Mouse (Mus musculus) neural tube, embryonic 12.5 days (tissue): ENCODE measurements at regions not wholly inside any gene's neighbourhood (a gene's known extent, or its start where the extent isn't known, plus 50 kb on each side); places are given as distances from the start of the nearest gene placed in this dataset.

Source experiments
- ATAC-seq: fragments of 200-750 bp; cut with Nextera tagmentation; 2 replicates; pipeline ENCODE4 v1.8.0; 2017; ENCODE audit warnings: low read depth, mild to moderate bottlenecking, moderate TSS enrichment, moderate library complexity; ENCODE audit not compliant: low FRiP score
- H3K27ac ChIP-seq: fragments of 300-500 bp; sonication (generic); 2 replicates; pipeline ENCODE4 v1.5.1; 2016
- H3K27me3 ChIP-seq: fragments of 300-500 bp; sonication (generic); replicated peaks from 2 replicates; pipeline ENCODE4 v1.6.1; 2016; ENCODE audit warnings: mild to moderate bottlenecking
- H3K36me3 ChIP-seq: fragments of 300-500 bp; sonication (generic); 2 replicates; pipeline ENCODE4 v1.6.1; 2016; ENCODE audit warnings: mild to moderate bottlenecking
- H3K4me1 ChIP-seq: fragments of 300-500 bp; sonication (generic); 2 replicates; pipeline ENCODE4 v1.6.1; 2016
- H3K4me2 ChIP-seq: fragments of 300-500 bp; sonication (generic); replicated peaks from 2 replicates; pipeline ENCODE4 v1.6.1; 2016; ENCODE audit warnings: mild to moderate bottlenecking
- H3K4me3 ChIP-seq: fragments of 300-500 bp; sonication (generic); 2 replicates; pipeline ENCODE4 v1.5.1; 2016
- H3K9ac ChIP-seq: fragments of 300-500 bp; sonication (generic); 2 replicates; pipeline ENCODE4 v1.6.1; 2016; ENCODE audit warnings: mild to moderate bottlenecking
- H3K9me3 ChIP-seq: fragments of 300-500 bp; sonication (generic); 2 replicates; pipeline ENCODE4 v1.6.1; 2016; ENCODE audit warnings: mild to moderate bottlenecking
- WGBS: fragments of 180-500 bp; shearing (Covaris S2); methylation state at CpG from one replicate; pipeline ENCODE4 v1.1.7; 2016; 5-methylcytosine and 5-hydroxymethylcytosine counted together

- H3K4me3 ChIP-seq, result no peak overlapping the region
- H3K36me3 ChIP-seq, result no peaks in the 10 kb centered on the region
- H3K9ac ChIP-seq, result no peak overlapping the region
- H3K9me3 ChIP-seq, result no peaks in the 10 kb centered on the region
- no peaks in the 10 kb centered on the region; the same call in 1 of the 2 replicates for H3K4me1 ChIP-seq
- no peaks in the 10 kb centered on the region for H3K27me3 ChIP-seq
- no peak overlapping the region for H3K4me2 ChIP-seq
- no peak overlapping the region for H3K27ac ChIP-seq
- 56% methylated on average over 4 of the region's 4 CpGs for WGBS
- no peak for ATAC-seq
Measured at GRCm38 (mm10) chr9:69652106-69652505, 108.6 kb downstream of the Foxb1 start.

- Histone ChIP-seq H3K4me3 (no peak overlapping the region), H3K27me3 (no peaks in the 10 kb centered on the region), H3K27ac (no peak overlapping the region), H3K36me3 (no peaks in the 10 kb centered on the region), H3K9me3 (no peaks in the 10 kb centered on the region), H3K9ac (no peak overlapping the region), H3K4me1 (no peaks in the 10 kb centered on the region; the same call in 1 of the 2 replicates), H3K4me2 (no peak overlapping the region)
- ATAC-seq, result no peak
- WGBS, result 69% methylated on average over 8 of the region's 8 CpGs
Measured at GRCm38 (mm10) chr9:69651608-69652007, 109.1 kb downstream of the Foxb1 start.

DNA sequence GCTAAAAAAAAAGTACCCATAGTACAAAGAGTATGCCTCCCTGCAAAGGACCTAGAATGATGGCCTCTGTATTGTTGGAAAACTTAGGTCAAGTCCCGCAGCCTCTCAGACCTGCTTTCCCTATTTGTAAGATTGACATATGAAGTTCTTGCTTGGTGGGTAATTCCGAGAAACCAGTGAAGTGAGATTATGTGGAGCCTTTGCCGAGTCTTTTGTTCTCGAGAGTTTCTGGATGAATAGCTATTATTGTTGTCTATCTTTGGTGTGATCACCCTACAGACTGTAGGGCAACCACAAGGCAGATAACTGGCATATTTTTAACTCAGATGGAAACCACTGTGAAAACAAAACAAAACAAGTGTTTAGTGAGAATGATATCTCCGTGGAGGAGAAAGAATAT is 118.1 kb downstream of the Foxb1 start:
- H3K9ac ChIP-seq, result no peak overlapping the region
- WGBS, result 65% methylated on average over 5 of the region's 5 CpGs
- H3K27ac ChIP-seq, result no peak overlapping the region
- H3K4me2 ChIP-seq, result no peak overlapping the region
- no peaks in the 10 kb centered on the region for H3K27me3 ChIP-seq
- H3K4me1 ChIP-seq, result no peaks in the 10 kb centered on the region
- no peaks in the 10 kb centered on the region for H3K36me3 ChIP-seq
- no peak for ATAC-seq
- H3K9me3 ChIP-seq, result no peaks in the 10 kb centered on the region
- H3K4me3 ChIP-seq, result no peak overlapping the region

GRCm38 (mm10) chr9:69623312-69623711 is 137.4 kb downstream of the Foxb1 start:
- Histone ChIP-seq H3K27ac (no peak overlapping the region), H3K36me3 (no peaks in the 10 kb centered on the region), H3K9ac (no peak overlapping the region), H3K4me2 (no peak overlapping the region), H3K27me3 (0 out of 2 replicates have a peak, but pooled peaks cover 2% of the 10 kb centered on the region), H3K4me1 (no peaks in the 10 kb centered on the region), H3K4me3 (no peak overlapping the region), H3K9me3 (no peaks in the 10 kb centered on the region)
- ATAC-seq, result no peak
- WGBS, result 20% methylated on average over 7 of the region's 7 CpGs

DNA sequence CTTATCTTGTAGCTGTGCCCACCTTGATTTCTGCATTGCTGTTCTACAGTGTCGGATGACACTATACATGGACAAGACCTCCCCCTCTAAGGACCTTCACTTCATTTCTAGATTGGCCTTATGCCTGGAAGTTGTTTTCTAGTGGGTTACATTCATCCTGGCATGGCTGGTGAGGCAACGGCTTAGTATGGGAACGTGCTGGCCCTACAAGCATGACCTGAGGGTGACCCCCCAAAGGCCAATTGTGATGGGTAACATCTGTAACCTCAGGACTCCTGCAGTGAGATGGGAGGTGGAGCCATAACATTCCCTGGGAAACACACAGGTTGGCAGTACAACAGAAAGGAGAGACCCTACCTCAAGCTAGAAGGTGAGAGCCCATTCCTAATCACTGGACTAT is 139.7 kb downstream of the Foxb1 start:
- no peak overlapping the region for H3K27ac ChIP-seq
- ATAC-seq, result no peak
- no peaks in the 10 kb centered on the region for H3K9me3 ChIP-seq
- H3K4me2 ChIP-seq, result no peak overlapping the region
- no peaks in the 10 kb centered on the region for H3K36me3 ChIP-seq
- 66% methylated on average over 3 of the region's 3 CpGs for WGBS
- H3K9ac ChIP-seq, result no peak overlapping the region
- H3K4me3 ChIP-seq, result no peak overlapping the region
- H3K4me1 ChIP-seq, result no peaks in the 10 kb centered on the region
- H3K27me3 ChIP-seq, result 0 out of 2 replicates have a peak, but pooled peaks cover 2% of the 10 kb centered on the region

GRCm38 (mm10) chr9:69617328-69617727 is 143.4 kb downstream of the Foxb1 start:
- no peak for ATAC-seq
- Histone ChIP-seq H3K27me3 (no peaks in the 10 kb centered on the region), H3K27ac (no peak overlapping the region), H3K36me3 (no peaks in the 10 kb centered on the region), H3K4me2 (no peak overlapping the region), H3K4me1 (no peaks in the 10 kb centered on the region), H3K4me3 (no peak overlapping the region), H3K9me3 (no peaks in the 10 kb centered on the region), H3K9ac (no peak overlapping the region)
- 85% methylated on average over 2 of the region's 2 CpGs for WGBS

- Histone ChIP-seq H3K4me1 (no peaks in the 10 kb centered on the region), H3K36me3 (no peaks in the 10 kb centered on the region), H3K9me3 (no peaks in the 10 kb centered on the region), H3K4me2 (no peak overlapping the region), H3K27me3 (no peaks in the 10 kb centered on the region), H3K9ac (no peak overlapping the region), H3K27ac (no peak overlapping the region), H3K4me3 (no peak overlapping the region)
- ATAC-seq, result no peak
- 86% methylated on average over 8 of the region's 8 CpGs for WGBS
Measured at GRCm38 (mm10) chr9:69597472-69597871, 144.1 kb downstream of the Anxa2 start.

DNA sequence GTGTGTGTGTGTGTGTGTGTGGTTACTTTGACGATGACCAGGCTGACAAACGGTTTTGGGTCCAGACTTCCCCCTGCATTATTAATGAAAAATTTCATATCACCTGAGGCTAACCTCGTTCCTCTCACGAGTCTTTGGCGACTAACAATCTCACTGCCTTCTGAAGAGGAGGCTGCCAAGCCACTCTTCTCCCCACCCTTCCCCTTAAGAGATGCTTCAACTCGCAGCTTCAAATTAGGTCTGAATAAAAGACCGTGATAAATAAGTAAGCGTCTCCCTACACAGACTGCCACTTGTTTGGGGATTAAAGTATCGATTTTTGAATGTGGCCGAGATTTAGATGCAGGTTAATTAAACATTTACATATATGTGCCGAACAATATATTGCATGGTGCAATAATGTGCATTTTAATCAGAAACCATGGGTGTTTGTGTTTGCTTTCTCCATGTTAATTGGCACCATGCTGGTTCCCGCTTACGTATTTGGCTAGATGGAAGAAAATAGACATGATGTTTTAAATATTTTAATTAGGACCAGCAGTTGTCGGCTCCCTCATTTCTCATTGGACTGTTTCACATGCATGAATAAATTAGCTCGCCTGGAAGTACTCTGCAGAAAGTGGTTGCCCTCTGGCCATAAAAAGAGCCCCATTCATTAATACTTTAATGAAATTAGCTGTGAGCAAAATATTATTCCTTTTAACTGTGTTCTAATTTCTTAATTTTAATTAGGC is 139.1 kb downstream of the Anxa2 start:
- no peak overlapping the region for H3K9ac ChIP-seq
- no peak for ATAC-seq
- 68% methylated on average over 15 of the region's 15 CpGs for WGBS
- no peak overlapping the region for H3K27ac ChIP-seq
- H3K27me3 ChIP-seq, result no peaks in the 10 kb centered on the region
- H3K4me2 ChIP-seq, result no peak overlapping the region
- H3K36me3 ChIP-seq, result no peaks in the 10 kb centered on the region
- no peaks in the 10 kb centered on the region for H3K4me1 ChIP-seq
- no peaks in the 10 kb centered on the region for H3K9me3 ChIP-seq
- H3K4me3 ChIP-seq, result no peak overlapping the region

- Histone ChIP-seq H3K4me3 (no peak overlapping the region), H3K4me1 (no peaks in the 10 kb centered on the region), H3K27me3 (no peaks in the 10 kb centered on the region), H3K9ac (no peak overlapping the region), H3K36me3 (no peaks in the 10 kb centered on the region), H3K27ac (no peak overlapping the region), H3K9me3 (no peaks in the 10 kb centered on the region), H3K4me2 (no peak overlapping the region)
- no peak for ATAC-seq
- WGBS, result 81% methylated on average over 4 of the region's 4 CpGs
Measured at GRCm38 (mm10) chr9:69588846-69589245, 135.4 kb downstream of the Anxa2 start.

- H3K9me3 ChIP-seq, result no peaks in the 10 kb centered on the region
- no peaks in the 10 kb centered on the region for H3K36me3 ChIP-seq
- H3K27ac ChIP-seq, result no peak overlapping the region
- ATAC-seq, result no peak
- no peaks in the 10 kb centered on the region for H3K27me3 ChIP-seq
- no peaks in the 10 kb centered on the region for H3K4me1 ChIP-seq
- no peak overlapping the region for H3K9ac ChIP-seq
- no peak overlapping the region for H3K4me3 ChIP-seq
- no peak overlapping the region for H3K4me2 ChIP-seq
- 82% methylated on average over 3 of the region's 3 CpGs for WGBS
Measured at GRCm38 (mm10) chr9:69587096-69587495, 133.7 kb downstream of the Anxa2 start.

DNA sequence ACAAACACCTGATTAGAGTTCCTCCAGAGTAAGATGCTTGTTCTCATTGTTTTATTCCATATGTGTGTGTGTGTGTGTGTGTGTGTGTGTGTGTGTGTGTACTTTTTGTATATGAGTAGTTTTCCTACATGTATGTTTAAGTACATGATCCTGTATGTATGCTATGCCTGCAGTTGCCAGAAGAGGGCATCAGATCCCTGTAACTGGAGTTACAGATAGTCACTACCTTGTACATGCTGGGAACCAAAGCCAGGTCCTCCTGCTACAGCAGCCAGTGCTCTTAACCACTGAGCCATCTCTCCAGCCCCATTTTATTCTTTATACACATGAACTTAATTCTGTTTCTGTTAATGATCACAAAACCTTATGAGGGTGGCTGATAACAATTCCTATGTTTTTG is 127.8 kb downstream of the Anxa2 start:
- H3K27me3 ChIP-seq, result peaks cover 1% of the 10 kb centered on the region; the same call in 1 of the 2 replicates
- ATAC-seq, result no peak

DNA sequence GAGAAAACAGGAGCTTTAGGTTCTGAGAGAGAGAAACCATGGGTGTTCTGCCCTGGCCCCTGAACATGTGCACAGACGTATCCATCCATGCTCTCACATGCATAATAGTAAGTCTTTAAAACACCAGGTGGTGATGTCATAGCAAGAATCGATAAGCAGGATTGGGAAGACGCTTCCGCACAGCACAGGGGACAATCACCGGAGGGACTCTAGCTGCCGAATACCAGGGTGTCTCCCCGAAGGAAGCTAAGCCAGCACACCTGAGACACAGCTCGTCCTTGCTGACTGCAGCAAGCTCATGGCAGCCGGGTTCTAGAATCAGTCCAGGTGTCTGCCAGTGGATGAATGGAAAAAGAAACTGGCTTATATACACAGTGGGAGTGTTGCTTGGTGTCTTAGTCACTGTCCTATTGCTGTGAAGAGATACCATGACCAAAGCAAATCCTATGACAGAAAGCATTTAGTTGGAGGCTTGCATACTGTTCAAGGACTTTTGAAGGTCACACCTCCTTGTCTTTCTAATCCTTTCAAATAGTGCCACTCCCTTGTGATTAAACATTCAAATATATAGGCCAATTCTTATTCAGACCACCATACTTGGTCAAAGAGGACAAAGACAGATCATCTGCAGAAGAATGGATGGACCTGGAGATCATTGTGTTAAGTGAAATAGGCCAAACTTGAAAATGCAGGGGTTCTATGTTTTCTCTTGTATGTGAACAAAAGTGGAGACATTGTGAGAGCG is 124.4 kb downstream of the Anxa2 start:
- no peak overlapping the region for H3K9ac ChIP-seq
- WGBS, result 95% methylated on average over 10 of the region's 10 CpGs
- no peak for ATAC-seq
- H3K9me3 ChIP-seq, result no peaks in the 10 kb centered on the region
- no peak overlapping the region for H3K4me2 ChIP-seq
- no peaks in the 10 kb centered on the region for H3K4me1 ChIP-seq
- H3K27me3 ChIP-seq, result peaks cover 17% of the 10 kb centered on the region
- H3K36me3 ChIP-seq, result no peaks in the 10 kb centered on the region
- H3K4me3 ChIP-seq, result no peak overlapping the region
- H3K27ac ChIP-seq, result no peak overlapping the region

More for the DNA sequence above, 127.8 kb downstream of the Anxa2 start:
- Histone ChIP-seq H3K4me2 (no peak overlapping the region), H3K4me3 (no peak overlapping the region), H3K4me1 (no peaks in the 10 kb centered on the region), H3K9me3 (no peaks in the 10 kb centered on the region), H3K36me3 (no peaks in the 10 kb centered on the region), H3K9ac (no peak overlapping the region), H3K27ac (no peak overlapping the region)

- WGBS, result 8% methylated on average over 14 of the region's 14 CpGs
- Histone ChIP-seq H3K27me3 (peaks cover 21% of the 10 kb centered on the region), H3K27ac (no peak overlapping the region), H3K9me3 (no peaks in the 10 kb centered on the region), H3K4me3 (no peak overlapping the region), H3K9ac (no peak overlapping the region), H3K36me3 (no peaks in the 10 kb centered on the region), H3K4me1 (no peaks in the 10 kb centered on the region), H3K4me2 (no peak overlapping the region)
- ATAC-seq, result no peak
Measured at GRCm38 (mm10) chr9:69575386-69575785, 122.0 kb downstream of the Anxa2 start.
